In the genomic region with DNA sequence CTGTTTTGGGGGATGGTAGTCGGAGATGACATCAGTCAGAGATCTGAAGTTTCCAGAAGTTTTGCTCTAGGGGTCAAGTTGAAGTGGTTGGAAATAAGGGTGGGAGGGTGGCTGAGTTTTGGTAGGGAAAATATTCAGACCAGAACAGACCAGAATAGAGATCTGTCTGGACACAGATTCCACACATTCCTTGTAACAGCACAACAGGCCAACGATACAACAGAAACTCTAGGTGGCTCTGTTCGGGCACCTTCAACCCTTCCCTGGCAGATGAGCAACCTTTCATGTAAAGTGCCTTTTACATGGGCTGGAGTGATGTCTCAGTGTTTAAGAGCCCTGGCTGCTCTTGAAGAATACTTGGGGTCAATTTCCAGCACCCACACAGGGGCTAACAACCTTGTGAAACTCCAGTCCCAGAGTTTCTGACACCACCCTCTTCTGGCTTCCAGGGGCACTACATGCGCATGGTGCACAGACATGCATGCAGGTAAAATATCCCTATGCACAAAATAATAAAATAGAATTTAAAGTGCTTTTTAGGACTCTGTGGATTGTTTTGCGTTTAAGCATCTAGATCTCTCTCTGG, we compare ENCODE assay signal across 16 mouse cellular contexts. TPM values are rescaled to one million over a fixed set of nuclear protein-coding genes. Genes with fewer than 3 reads are reported as not detected.
DNase-seq lines count a peak whose midpoint lies in the region; ATAC-seq and TF ChIP-seq lines count a peak whose summit lies in the region.
"Had no signal": no experiment of that assay in that cellular context is flagged by ENCODE, and none has a peak within 500 bp of the region (broad histone marks: within the 10 kb centered on the region; RNA-seq: fewer than 3 reads in every experiment).

No protein-coding gene starts in this region.

- no peaks in the 10 kb centered on the region for H3K36me3 ChIP-seq in kidney, embryonic 15.5 days
- no peaks in the 10 kb centered on the region for H3K36me3 ChIP-seq in embryonic facial prominence, embryonic 12.5 days
- H3K36me3 ChIP-seq: neural tube, embryonic 13.5 days had no signal

- H3K9ac ChIP-seq in kidney, embryonic 15.5 days = no peak overlapping the region
- no peak overlapping the region for H3K9ac ChIP-seq in embryonic facial prominence, embryonic 12.5 days
- H3K9ac ChIP-seq: neural tube, embryonic 13.5 days had no signal

- no peaks in the 10 kb centered on the region for H3K4me1 ChIP-seq in kidney, embryonic 15.5 days
- peaks cover 17% of the 10 kb centered on the region for H3K4me1 ChIP-seq in embryonic facial prominence, embryonic 12.5 days
- H3K4me1 ChIP-seq: neural tube, embryonic 13.5 days had no signal

- no peak overlapping the region for H3K4me2 ChIP-seq in kidney, embryonic 15.5 days
- H3K4me2 ChIP-seq in embryonic facial prominence, embryonic 12.5 days (replicated peaks) = no peak overlapping the region
- H3K4me2 ChIP-seq: neural tube, embryonic 13.5 days had no signal

- no peaks in the 10 kb centered on the region for H3K9me3 ChIP-seq in kidney, embryonic 15.5 days (replicated peaks)
- H3K9me3 ChIP-seq in embryonic facial prominence, embryonic 12.5 days = no peaks in the 10 kb centered on the region; the same call in 1 of the 2 replicates
- H3K9me3 ChIP-seq: neural tube, embryonic 13.5 days had no signal

- 0 out of 2 replicates have a peak overlapping the region, but pooled peaks have one; percentile 16 for H3K27ac ChIP-seq in gastrocnemius, adult 2 months
- H3K27ac ChIP-seq in kidney, embryonic 15.5 days = no peak overlapping the region
- H3K27ac ChIP-seq in embryonic facial prominence, embryonic 12.5 days = 0 out of 2 replicates have a peak overlapping the region, but pooled peaks have one; percentile 41
- H3K27ac ChIP-seq: neural tube, embryonic 13.5 days had no signal

- H3K4me3 ChIP-seq in gastrocnemius, adult 2 months = no peak overlapping the region
- H3K4me3 ChIP-seq in kidney, embryonic 15.5 days (replicated peaks) = no peak overlapping the region
- H3K4me3 ChIP-seq in embryonic facial prominence, embryonic 12.5 days = no peak overlapping the region
- H3K4me3 ChIP-seq: neural tube, embryonic 13.5 days had no signal

- no peaks in the 10 kb centered on the region for H3K27me3 ChIP-seq in kidney, embryonic 15.5 days
- no peaks in the 10 kb centered on the region for H3K27me3 ChIP-seq in embryonic facial prominence, embryonic 12.5 days
- H3K27me3 ChIP-seq: neural tube, embryonic 13.5 days had no signal

- ATAC-seq in kidney, embryonic 15.5 days (replicated peaks; ENCODE audit: low FRiP score) = no peak
- ATAC-seq in embryonic facial prominence, embryonic 12.5 days (ENCODE audit: insufficient number of reproducible peaks, insufficient read depth, low FRiP score, low TSS enrichment) = no peak
- ATAC-seq: forebrain, embryonic 16.5 days; inflammation-experienced regulatory T-cells, adult 6 months; midbrain, embryonic 16.5 days had no signal

- no peak for TF ChIP-seq CTCF in gastrocnemius, adult 2 months (IDR thresholded peaks at IDR 0.05)

- DNase-seq in gastrocnemius, adult 2 months = no peak
- no peak for DNase-seq in gastrocnemius, postnatal 10 days
- DNase-seq in kidney, postnatal 10 days = peak; percentile 16
- DNase-seq in ES-CJ7 (ENCODE audit: low read depth, low spot score) = peak; percentile 6
- no peak for DNase-seq in frontal cortex, postnatal 14 days (ENCODE audit: low spot score in 2 of 2)
- no peak for DNase-seq in B cell, adult 2 months
- DNase-seq: adrenal gland, adult 2 months; cerebellum, postnatal 25 days; layer of hippocampus, postnatal 36 days; retina, postnatal 1 day had no signal

- intact Hi-C loops in gastrocnemius, adult 2 months (cut with DNase I) = no loop called here

- WGBS in kidney, embryonic 15.5 days = 84% methylated on average over 5 of the region's 5 CpGs
- 79% methylated on average over 5 of the region's 5 CpGs for WGBS in embryonic facial prominence, embryonic 12.5 days

RNA-seq across cellular contexts. Expression of a gene that starts 33.5 kb away (rescaled TPM):
- total RNA-seq in gastrocnemius, adult 2 months (2021) = 10 to 100 TPM; 11.6 to 12.2 TPM
- 1 to 10 TPM; 6.9 to 7.3 TPM for total RNA-seq in gastrocnemius, postnatal 10 days (2021)
- 14.4 and 15.0 TPM in 2 replicates for polyA plus RNA-seq in kidney, embryonic 15.5 days (2015; fragmentation: Nextera tagmentation; extraction: Ambion mirVana)
- 11.2 and 13.2 TPM in 2 replicates for polyA plus RNA-seq in embryonic facial prominence, embryonic 12.5 days (2016; fragmentation: Nextera tagmentation; extraction: Ambion mirVana)

RNA-seq across cellular contexts. Expression of a gene that starts 56.5 kb away (rescaled TPM):
- total RNA-seq in gastrocnemius, adult 2 months (2021) = 10 to 100 TPM in 1 of 2 experiments, 1 to 10 TPM in 1; 7.8 to 10.7 TPM
- 10 to 100 TPM; 12.2 to 17.3 TPM for total RNA-seq in gastrocnemius, postnatal 10 days (2021)
- 14.0 and 16.7 TPM in 2 replicates for polyA plus RNA-seq in kidney, embryonic 15.5 days (2015; fragmentation: Nextera tagmentation; extraction: Ambion mirVana)
- polyA plus RNA-seq in embryonic facial prominence, embryonic 12.5 days (2016; fragmentation: Nextera tagmentation; extraction: Ambion mirVana) = 27.6 and 29.1 TPM in 2 replicates

Comparison
In these comparisons a context has a peak if more than half of its experiments do, and no peak if none do; other contexts are left out.
1. DNase-seq: peak in kidney, postnatal 10 days (single experiment) and ES-CJ7 (single experiment); none in gastrocnemius, adult 2 months (single experiment), gastrocnemius, postnatal 10 days (single experiment), frontal cortex, postnatal 14 days (0 of 2) and B cell, adult 2 months (0 of 2).